Comparison of ENCODE assay signal across 16 mouse cellular contexts in genomic region chr4:94459424-94459823, GRCm38 (mm10).
"Had no signal": no experiment of that assay in that cellular context is flagged by ENCODE, and none has a peak within 500 bp of the region (broad histone marks: within the 10 kb centered on the region; RNA-seq: fewer than 3 reads in every experiment).

No protein-coding gene starts in this region.

- H3K27me3 ChIP-seq: intestine, embryonic 15.5 days; kidney, embryonic 15.5 days; limb, embryonic 15.5 days; midbrain, embryonic 13.5 days; neural tube, embryonic 15.5 days; stomach, embryonic 15.5 days had no signal

- H3K4me3 ChIP-seq: intestine, embryonic 15.5 days; kidney, embryonic 15.5 days; limb, embryonic 15.5 days; midbrain, embryonic 13.5 days; myocyte; neural tube, embryonic 15.5 days; stomach, embryonic 15.5 days had no signal

- H3K9ac ChIP-seq: intestine, embryonic 15.5 days; kidney, embryonic 15.5 days; limb, embryonic 15.5 days; lung, embryonic 14.5 days; midbrain, embryonic 13.5 days; neural tube, embryonic 15.5 days; stomach, embryonic 15.5 days had no signal

- H3K4me1 ChIP-seq: intestine, embryonic 15.5 days; kidney, embryonic 15.5 days; limb, embryonic 15.5 days; midbrain, embryonic 13.5 days; neural tube, embryonic 15.5 days; stomach, embryonic 15.5 days had no signal

- H3K27ac ChIP-seq: intestine, embryonic 15.5 days; kidney, embryonic 15.5 days; limb, embryonic 15.5 days; midbrain, embryonic 13.5 days; neural tube, embryonic 15.5 days; stomach, embryonic 15.5 days had no signal

- DNase-seq: kidney, adult 2 months; kidney, postnatal 14 days; lung, embryonic 14.5 days; lung, postnatal 10 days; lung, postnatal 4 days; right cerebral cortex, adult 18-20 months; spleen, adult 18-20 months; thymus, adult 2 months; thymus, postnatal 25 days had no signal

- H3K4me2 ChIP-seq: intestine, embryonic 15.5 days; kidney, embryonic 15.5 days; limb, embryonic 15.5 days; lung, embryonic 14.5 days; midbrain, embryonic 13.5 days; neural tube, embryonic 15.5 days; stomach, embryonic 15.5 days had no signal

- ATAC-seq: intestine, embryonic 15.5 days; midbrain, embryonic 13.5 days had no signal

- H3K9me3 ChIP-seq: intestine, embryonic 15.5 days; kidney, embryonic 15.5 days; limb, embryonic 15.5 days; midbrain, embryonic 13.5 days; neural tube, embryonic 15.5 days; stomach, embryonic 15.5 days had no signal

- H3K36me3 ChIP-seq: intestine, embryonic 15.5 days; stomach, embryonic 15.5 days had no signal
